Mouse (Mus musculus): Measurements from ENCODE around the gene Dcst2. TPM values are rescaled to one million over a fixed set of nuclear protein-coding genes. Genes with fewer than 3 reads are reported as not detected.
A peak's percentile ranks its signal among the peaks of the same experiment; 100 is the strongest.

Dcst2 gene
- polyA plus RNA-seq, 1 experiment: 0.15 TPM

GRCm38 (mm10) chr3:89322131-89322500 lies 39.7 kb upstream of the Dcst2 start:
- Histone ChIP-seq H3K4me3 (ENCODE audit: extremely low read depth, insufficient read depth, insufficient read length) (peak overlapping the region; percentile 24; the same call in 1 of the 2 replicates), H3K36me3 (ENCODE audit: control insufficient read depth, insufficient read depth, low read length) (no peaks in the 10 kb centered on the region), H3K27ac (ENCODE audit: insufficient read depth, low read length) (no peak overlapping the region), H3K4me1 (ENCODE audit: control insufficient read depth, insufficient read depth, insufficient read length) (peaks cover 22% of the 10 kb centered on the region), H3K27me3 (ENCODE audit: control insufficient read depth, insufficient read depth, low read length) (peaks cover 38% of the 10 kb centered on the region)
- no peak for DNase-seq (ENCODE audit: low read depth in 1 of 2, low spot score in 2 of 2)
- no peak for TF ChIP-seq CTCF (IDR thresholded peaks at IDR 0.05; ENCODE audit: extremely low read depth, insufficient read depth, insufficient read length, insufficient replicate concordance)
- TF ChIP-seq POLR2A (IDR thresholded peaks at IDR 0.05; ENCODE audit: low read depth, low read length): no peak
- WGBS: 4% methylated on average over 14 of the region's 14 CpGs

GRCm38 (mm10) chr3:89322514-89323165 lies 39.1 kb upstream of the Dcst2 start, which contains the start of gene Efna3:
TSS of gene Efna3 (minus strand) at chr3:89322965.
- 3% methylated on average over 50 of the region's 53 CpGs for WGBS
- TF ChIP-seq POLR2A (IDR thresholded peaks at IDR 0.05; ENCODE audit: low read depth, low read length) (no peak), CTCF (IDR thresholded peaks at IDR 0.05; ENCODE audit: extremely low read depth, insufficient read depth, insufficient read length, insufficient replicate concordance) (no peak)
- peaks cover 22% of the 10 kb centered on the region for H3K4me1 ChIP-seq (ENCODE audit: control insufficient read depth, insufficient read depth, insufficient read length)
- H3K27me3 ChIP-seq (ENCODE audit: control insufficient read depth, insufficient read depth, low read length): peaks cover 38% of the 10 kb centered on the region
- H3K36me3 ChIP-seq (ENCODE audit: control insufficient read depth, insufficient read depth, low read length): no peaks in the 10 kb centered on the region
- H3K4me3 ChIP-seq (ENCODE audit: extremely low read depth, insufficient read depth, insufficient read length): peak within 1 kb of the TSS; percentile 24; the same call in 1 of the 2 replicates
- no peak within 1 kb of the TSS for H3K27ac ChIP-seq (ENCODE audit: insufficient read depth, low read length)
- DNase-seq (ENCODE audit: low read depth in 1 of 2, low spot score in 2 of 2): no peak

GRCm38 (mm10) chr3:89325882-89326281 lies 35.9 kb upstream of the Dcst2 start:
- Histone ChIP-seq H3K4me3 (ENCODE audit: extremely low read depth, insufficient read depth, insufficient read length) (no peak overlapping the region), H3K27ac (ENCODE audit: insufficient read depth, low read length) (no peak overlapping the region), H3K36me3 (ENCODE audit: control insufficient read depth, insufficient read depth, low read length) (no peaks in the 10 kb centered on the region), H3K27me3 (ENCODE audit: control insufficient read depth, insufficient read depth, low read length) (peaks cover 17% of the 10 kb centered on the region), H3K4me1 (ENCODE audit: control insufficient read depth, insufficient read depth, insufficient read length) (peaks cover 9% of the 10 kb centered on the region)
- WGBS: 94% methylated on average over 8 of the region's 8 CpGs
- DNase-seq (ENCODE audit: low read depth in 1 of 2, low spot score in 2 of 2): no peak
- TF ChIP-seq POLR2A (IDR thresholded peaks at IDR 0.05; ENCODE audit: low read depth, low read length): no peak
- TF ChIP-seq CTCF (IDR thresholded peaks at IDR 0.05; ENCODE audit: extremely low read depth, insufficient read depth, insufficient read length, insufficient replicate concordance): no peak

- Histone ChIP-seq H3K4me3 (ENCODE audit: extremely low read depth, insufficient read depth, insufficient read length) (no peak overlapping the region), H3K27me3 (ENCODE audit: control insufficient read depth, insufficient read depth, low read length) (peaks cover 7% of the 10 kb centered on the region; the same call in 1 of the 2 replicates), H3K4me1 (ENCODE audit: control insufficient read depth, insufficient read depth, insufficient read length) (no peaks in the 10 kb centered on the region; the same call in 1 of the 2 replicates), H3K27ac (ENCODE audit: insufficient read depth, low read length) (no peak overlapping the region), H3K36me3 (ENCODE audit: control insufficient read depth, insufficient read depth, low read length) (no peaks in the 10 kb centered on the region)
- WGBS: 81% methylated on average over 9 of the region's 9 CpGs
- TF ChIP-seq POLR2A (IDR thresholded peaks at IDR 0.05; ENCODE audit: low read depth, low read length) (no peak), CTCF (IDR thresholded peaks at IDR 0.05; ENCODE audit: extremely low read depth, insufficient read depth, insufficient read length, insufficient replicate concordance) (no peak)
- no peak for DNase-seq (ENCODE audit: low read depth in 1 of 2, low spot score in 2 of 2)
These were observed 34.4 kb upstream of the Dcst2 start for GRCm38 (mm10) chr3:89327371-89327870.

DNA sequence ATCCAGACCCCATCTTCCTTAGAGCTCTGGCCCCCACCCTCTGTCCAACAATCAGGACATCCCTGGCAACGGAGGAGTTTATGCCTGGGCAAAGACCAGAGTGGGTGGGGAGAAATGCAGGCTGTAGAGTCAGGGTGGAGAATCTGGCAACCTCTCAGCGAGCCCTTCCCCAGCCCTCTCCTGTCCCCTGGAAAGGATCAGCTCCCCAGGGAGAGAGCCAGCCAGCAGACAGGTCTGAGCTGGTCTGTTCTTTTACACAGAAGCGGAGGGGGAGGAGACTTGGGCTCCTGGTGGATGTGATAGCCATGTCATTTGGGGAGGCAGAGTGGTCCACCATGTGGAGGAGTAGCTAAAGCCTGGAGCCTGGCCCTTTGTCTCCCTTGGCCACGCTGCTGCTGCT lies 33.2 kb upstream of the Dcst2 start:
- TF ChIP-seq CTCF (IDR thresholded peaks at IDR 0.05; ENCODE audit: extremely low read depth, insufficient read depth, insufficient read length, insufficient replicate concordance) (no peak), POLR2A (IDR thresholded peaks at IDR 0.05; ENCODE audit: low read depth, low read length) (no peak)
- no peaks in the 10 kb centered on the region for H3K36me3 ChIP-seq (ENCODE audit: control insufficient read depth, insufficient read depth, low read length)
- no peaks in the 10 kb centered on the region; the same call in 1 of the 2 replicates for H3K4me1 ChIP-seq (ENCODE audit: control insufficient read depth, insufficient read depth, insufficient read length)
- no peak for DNase-seq (ENCODE audit: low read depth in 1 of 2, low spot score in 2 of 2)
- 0 out of 2 replicates have a peak, but pooled peaks cover 2% of the 10 kb centered on the region for H3K27me3 ChIP-seq (ENCODE audit: control insufficient read depth, insufficient read depth, low read length)
- H3K4me3 ChIP-seq (ENCODE audit: extremely low read depth, insufficient read depth, insufficient read length): no peak overlapping the region
- WGBS: 60% methylated on average over 4 of the region's 4 CpGs
- H3K27ac ChIP-seq (ENCODE audit: insufficient read depth, low read length): no peak overlapping the region

- 69% methylated on average over 3 of the region's 3 CpGs for WGBS
- Histone ChIP-seq H3K36me3 (ENCODE audit: control insufficient read depth, insufficient read depth, low read length) (no peaks in the 10 kb centered on the region), H3K27ac (ENCODE audit: insufficient read depth, low read length) (no peak overlapping the region), H3K27me3 (ENCODE audit: control insufficient read depth, insufficient read depth, low read length) (no peaks in the 10 kb centered on the region), H3K4me1 (ENCODE audit: control insufficient read depth, insufficient read depth, insufficient read length) (no peaks in the 10 kb centered on the region; the same call in 1 of the 2 replicates), H3K4me3 (ENCODE audit: extremely low read depth, insufficient read depth, insufficient read length) (no peak overlapping the region)
- no peak for TF ChIP-seq CTCF (IDR thresholded peaks at IDR 0.05; ENCODE audit: extremely low read depth, insufficient read depth, insufficient read length, insufficient replicate concordance)
- TF ChIP-seq POLR2A (IDR thresholded peaks at IDR 0.05; ENCODE audit: low read depth, low read length): no peak
- no peak for DNase-seq (ENCODE audit: low read depth in 1 of 2, low spot score in 2 of 2)
These were observed 31.4 kb upstream of the Dcst2 start for GRCm38 (mm10) chr3:89330346-89330745.

GRCm38 (mm10) chr3:89330948-89331347 lies 30.8 kb upstream of the Dcst2 start:
- 48% methylated on average over 10 of the region's 10 CpGs for WGBS
- H3K36me3 ChIP-seq (ENCODE audit: control insufficient read depth, insufficient read depth, low read length): no peaks in the 10 kb centered on the region
- no peak overlapping the region for H3K4me3 ChIP-seq (ENCODE audit: extremely low read depth, insufficient read depth, insufficient read length)
- no peaks in the 10 kb centered on the region; the same call in 1 of the 2 replicates for H3K4me1 ChIP-seq (ENCODE audit: control insufficient read depth, insufficient read depth, insufficient read length)
- TF ChIP-seq POLR2A (IDR thresholded peaks at IDR 0.05; ENCODE audit: low read depth, low read length) (no peak), CTCF (IDR thresholded peaks at IDR 0.05; ENCODE audit: extremely low read depth, insufficient read depth, insufficient read length, insufficient replicate concordance) (no peak)
- H3K27me3 ChIP-seq (ENCODE audit: control insufficient read depth, insufficient read depth, low read length): no peaks in the 10 kb centered on the region
- H3K27ac ChIP-seq (ENCODE audit: insufficient read depth, low read length): no peak overlapping the region
- DNase-seq (ENCODE audit: low read depth in 1 of 2, low spot score in 2 of 2): no peak
